Mouse (Mus musculus): ENCODE results near the gene Snx7. TPM values are rescaled to one million over a fixed set of nuclear protein-coding genes. Genes with fewer than 3 reads are reported as not detected.

Snx7 gene
- 57.9 TPM for polyA plus RNA-seq (2014; fragmentation: Illumina TruSeq; extraction: RNeasy Lipid Tissue Mini Kit (QIAGEN cat#74804); ENCODE audit: low read depth, low replicate concordance)

DNA sequence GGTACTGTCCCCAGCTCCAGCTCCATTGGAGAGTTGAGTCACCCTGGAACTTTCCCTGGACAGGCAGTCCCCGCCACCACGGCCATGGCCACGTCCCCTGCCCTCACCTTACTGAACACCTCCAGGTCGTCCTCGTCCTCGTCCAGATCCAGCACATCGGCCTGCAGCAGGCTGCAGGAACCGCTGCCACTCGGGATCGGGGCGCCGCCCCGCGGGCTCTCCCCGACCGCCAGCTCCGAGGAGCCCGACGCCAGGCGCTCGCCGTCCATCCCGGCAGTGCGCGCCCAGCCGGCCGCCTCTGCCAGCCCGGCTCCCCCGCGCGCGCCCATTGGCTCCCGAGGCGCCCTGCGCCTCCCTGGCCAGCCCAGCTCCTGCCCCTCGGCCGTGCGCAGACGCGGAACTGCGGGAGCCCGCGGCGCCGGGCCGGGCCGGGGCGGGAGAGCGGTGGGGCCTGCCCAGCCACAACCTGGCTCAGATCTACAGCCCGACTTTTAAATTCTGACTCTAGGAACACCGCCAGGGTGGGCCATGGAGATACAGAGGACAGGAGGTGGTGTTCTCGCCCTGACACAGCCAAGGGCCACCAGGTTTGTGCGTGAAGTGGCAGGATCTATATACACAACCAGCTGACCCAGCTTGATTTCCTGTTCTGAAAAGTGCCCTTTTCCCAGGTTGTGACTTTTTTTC, at the start of gene Snx7:
Snx7 (minus strand) TSS at position 300 of the 687 bp plus-strand sequence.

Measured in sigmoid colon, adult 10 weeks (tissue).